Mouse (Mus musculus) embryonic facial prominence, embryonic 11.5 days (tissue): Measurements from ENCODE around the gene Tmem164. TPM values are rescaled to one million over a fixed set of nuclear protein-coding genes. Genes with fewer than 3 reads are reported as not detected.

Source experiments
- ATAC-seq: fragments of 200-750 bp; cut with Nextera tagmentation; replicated peaks from 2 replicates; pipeline ENCODE4 v1.8.0; 2017; ENCODE audit warnings: low read depth; ENCODE audit not compliant: insufficient number of reproducible peaks, low FRiP score, low TSS enrichment
- DNase-seq: peaks from one replicate; pipeline ENCODE4 v3.0.0-alpha.2; 2015; ENCODE audit warnings: low spot score
- H3K27ac ChIP-seq: fragments of 300-500 bp; sonication (generic); replicated peaks from 2 replicates; pipeline ENCODE4 v1.5.1; 2014; ENCODE audit warnings: mild to moderate bottlenecking, low read depth, low read length, control low read depth
- H3K27me3 ChIP-seq: fragments of 300-500 bp; sonication (generic); 2 replicates; pipeline ENCODE4 v1.6.1; 2014; ENCODE audit warnings: mild to moderate bottlenecking, low read length, moderate library complexity, mixed read lengths; ENCODE audit not compliant: control insufficient read depth, insufficient read depth
- H3K36me3 ChIP-seq: fragments of 300-500 bp; sonication (generic); replicated peaks from 2 replicates; pipeline ENCODE4 v1.6.1; 2014; ENCODE audit warnings: low read depth, mild to moderate bottlenecking, low read length, moderate library complexity, mixed read lengths; ENCODE audit not compliant: control insufficient read depth, insufficient read depth
- H3K4me1 ChIP-seq: fragments of 300-500 bp; sonication (generic); 2 replicates; pipeline ENCODE4 v1.6.1; 2014; ENCODE audit warnings: low read length, mixed read lengths; ENCODE audit not compliant: control insufficient read depth, insufficient read depth
- H3K4me2 ChIP-seq: fragments of 300-500 bp; sonication (generic); 2 replicates; pipeline ENCODE4 v1.6.1; 2014; ENCODE audit warnings: low read depth, mild to moderate bottlenecking, control low read depth, low read length, moderate library complexity
- H3K4me3 ChIP-seq: fragments of 300-500 bp; sonication (generic); 2 replicates; pipeline ENCODE4 v1.5.1; 2014; ENCODE audit warnings: low read depth, low read length, control low read depth
- H3K9ac ChIP-seq: fragments of 300-500 bp; sonication (generic); replicated peaks from 2 replicates; pipeline ENCODE4 v1.6.1; 2014; ENCODE audit warnings: mild to moderate bottlenecking, control low read depth, low read length
- H3K9me3 ChIP-seq: fragments of 300-500 bp; sonication (generic); replicated peaks from 2 replicates; pipeline ENCODE4 v1.6.1; 2016; ENCODE audit warnings: mild to moderate bottlenecking, low read length, inconsistent platforms, mixed read lengths; ENCODE audit not compliant: control insufficient read depth
- WGBS: fragments of 180-500 bp; shearing (Covaris S2); extraction: QIAGEN DNeasy Blood & Tissue Kit; methylation state at CpG from one replicate; pipeline ENCODE4 v1.1.7; 2014; 5-methylcytosine and 5-hydroxymethylcytosine counted together
- polyA plus RNA-seq: library from polyadenylated mRNA; unstranded; fragments of >200 nt; fragmentation: Nextera tagmentation; extraction: Ambion mirVana; gene quantifications from 2 replicates; pipeline ENCODE4 v1.2.1, GENCODE M21; 2014

Tmem164 gene
- polyA plus RNA-seq, 1 experiment from 2014 or later, result 41.1 TPM

DNA sequence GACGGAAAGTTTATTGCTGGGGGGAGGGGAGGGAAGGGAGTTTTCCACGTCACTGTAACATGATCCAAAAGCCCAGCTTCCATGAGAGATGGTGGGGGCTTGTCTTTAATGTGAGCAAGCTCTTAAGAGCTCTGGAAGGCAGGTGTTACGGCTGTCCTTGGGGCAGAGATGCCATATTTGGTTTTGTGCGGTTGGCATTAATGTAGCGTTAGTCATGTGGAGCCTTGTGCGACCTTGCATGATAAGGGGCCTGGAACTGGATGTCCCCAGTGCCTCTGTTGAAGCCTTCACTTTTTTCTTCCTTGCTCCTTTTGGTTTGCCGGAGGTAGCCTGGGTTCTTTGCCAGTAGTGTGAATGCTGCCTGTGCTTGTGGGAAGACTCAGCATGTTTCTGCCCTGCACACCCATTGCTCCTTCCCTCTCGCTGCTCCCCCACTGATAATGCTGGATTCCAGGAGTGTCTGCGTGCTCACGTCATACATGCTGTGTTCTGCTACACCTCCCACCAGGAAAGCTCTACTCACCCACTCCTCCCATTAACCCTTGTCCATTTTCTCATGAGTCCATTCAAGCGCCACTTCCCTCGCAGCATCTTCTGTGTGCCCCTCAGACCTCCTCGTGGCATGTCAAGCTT lies 152.1 kb downstream of the Tmem164 start:
- Histone ChIP-seq H3K36me3 (no peaks in the 10 kb centered on the region), H3K9me3 (no peaks in the 10 kb centered on the region), H3K9ac (no peak overlapping the region), H3K4me3 (no peak overlapping the region), H3K27me3 (no peaks in the 10 kb centered on the region), H3K4me2 (no peak overlapping the region), H3K4me1 (no peaks in the 10 kb centered on the region), H3K27ac (no peak overlapping the region)
- no peak for DNase-seq
- ATAC-seq, result no peak
- WGBS, result 81% methylated on average over 13 of the region's 13 CpGs

DNA sequence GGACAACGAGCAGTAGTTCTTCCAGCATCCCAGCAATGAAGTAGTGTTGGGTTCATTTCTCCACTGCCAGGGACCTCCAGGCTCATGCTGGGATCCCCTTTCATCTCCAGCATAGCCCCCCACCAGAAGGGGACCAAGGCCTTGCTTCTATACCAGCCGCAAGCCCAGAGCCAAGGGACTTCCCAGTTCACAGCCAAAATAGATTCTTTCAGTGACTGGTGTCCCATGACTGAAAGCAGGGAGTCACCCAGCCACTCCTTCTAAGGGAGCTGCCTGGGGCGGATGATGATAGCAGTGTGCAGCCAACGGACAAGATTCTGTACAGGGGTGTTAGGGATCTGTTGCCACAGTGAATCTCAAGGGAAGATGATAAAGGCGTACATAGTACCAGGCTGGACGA lies 153.6 kb downstream of the Tmem164 start:
- 94% methylated on average over 6 of the region's 6 CpGs for WGBS
- H3K9me3 ChIP-seq, result no peaks in the 10 kb centered on the region

DNA sequence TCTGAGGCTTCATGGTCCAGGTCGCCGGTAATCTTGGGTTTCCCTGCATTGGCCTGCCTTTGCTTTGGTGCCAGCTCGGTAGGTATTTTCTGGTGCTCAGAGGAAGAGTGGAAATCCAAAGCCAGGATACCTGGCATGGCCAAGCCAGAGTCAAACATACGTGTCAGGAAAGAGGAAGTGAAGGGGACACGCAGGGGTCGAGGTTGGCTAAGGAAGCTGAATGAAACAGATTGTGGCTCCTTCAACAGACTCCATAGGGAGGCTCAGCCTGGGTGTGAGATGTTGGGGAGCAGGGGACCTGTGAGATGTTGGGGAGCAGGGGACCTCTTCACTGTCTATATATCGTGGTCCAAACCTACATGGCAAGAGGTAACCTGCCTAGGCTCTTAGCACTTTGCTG lies 155.2 kb downstream of the Tmem164 start:
- no peak overlapping the region for H3K4me2 ChIP-seq
- WGBS, result 98% methylated on average over 7 of the region's 7 CpGs
- H3K4me3 ChIP-seq, result no peak overlapping the region
- DNase-seq (no peak), ATAC-seq (no peak; the same call in 1 of the 2 replicates)
- no peak overlapping the region for H3K9ac ChIP-seq
- no peaks in the 10 kb centered on the region for H3K9me3 ChIP-seq
- no peaks in the 10 kb centered on the region for H3K36me3 ChIP-seq
- no peak overlapping the region for H3K27ac ChIP-seq
- no peaks in the 10 kb centered on the region for H3K4me1 ChIP-seq
- H3K27me3 ChIP-seq, result no peaks in the 10 kb centered on the region

More for the DNA sequence above, 153.6 kb downstream of the Tmem164 start:
- Histone ChIP-seq H3K27ac (no peak overlapping the region), H3K4me3 (no peak overlapping the region), H3K27me3 (no peaks in the 10 kb centered on the region), H3K4me2 (no peak overlapping the region), H3K9ac (no peak overlapping the region), H3K4me1 (no peaks in the 10 kb centered on the region), H3K36me3 (no peaks in the 10 kb centered on the region)
- no peak for DNase-seq
- no peak for ATAC-seq

DNA sequence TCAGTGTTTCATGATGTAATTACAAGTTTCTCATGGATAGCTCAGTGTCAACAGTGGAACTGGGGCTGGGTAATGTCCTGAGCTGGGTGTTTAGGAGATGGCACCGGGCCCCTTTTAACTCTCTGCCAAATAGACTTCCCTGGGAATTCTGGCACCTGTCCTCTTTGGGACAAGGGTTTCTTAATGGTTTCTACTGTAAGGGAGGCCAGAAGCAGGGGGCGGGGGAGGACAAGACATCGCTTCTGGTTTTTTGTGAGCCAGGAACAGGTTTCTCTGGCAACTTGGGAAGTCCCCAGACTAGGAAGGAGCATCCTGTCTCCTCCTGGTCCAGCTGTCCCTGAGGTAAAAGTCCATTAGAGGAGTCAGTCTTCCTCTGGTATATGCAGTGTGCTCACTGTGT lies 156.1 kb downstream of the Tmem164 start:
- Histone ChIP-seq H3K9me3 (no peaks in the 10 kb centered on the region), H3K4me3 (no peak overlapping the region), H3K4me1 (no peaks in the 10 kb centered on the region), H3K9ac (no peak overlapping the region), H3K36me3 (no peaks in the 10 kb centered on the region), H3K4me2 (no peak overlapping the region), H3K27ac (no peak overlapping the region), H3K27me3 (no peaks in the 10 kb centered on the region)
- ATAC-seq (no peak), DNase-seq (no peak)
- WGBS, result 93% methylated on average over 3 of the region's 3 CpGs

DNA sequence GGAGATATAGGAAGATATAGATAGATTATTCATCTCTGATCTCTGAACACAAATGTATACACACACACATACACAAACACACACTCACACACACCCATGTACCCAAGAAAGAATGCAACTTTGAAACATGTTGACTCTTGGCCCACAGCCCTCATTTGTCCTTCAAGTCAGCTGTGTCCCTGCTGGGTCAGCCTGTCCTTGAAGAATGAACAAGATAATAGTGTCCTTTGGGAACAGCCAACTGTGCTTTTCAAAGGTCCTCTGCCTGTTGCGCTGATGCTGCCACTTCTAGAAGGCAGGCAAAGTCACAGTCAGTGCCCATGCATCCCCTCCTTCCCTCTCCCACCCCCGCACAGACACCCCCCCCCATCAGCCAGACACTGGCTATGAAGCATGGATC lies 157.6 kb downstream of the Tmem164 start:
- H3K9ac ChIP-seq, result no peak overlapping the region
- DNase-seq (no peak), ATAC-seq (no peak)
- H3K27me3 ChIP-seq, result no peaks in the 10 kb centered on the region
- H3K4me2 ChIP-seq, result no peak overlapping the region
- WGBS, result 65% methylated on average over 2 of the region's 2 CpGs
- H3K4me3 ChIP-seq, result no peak overlapping the region
- H3K36me3 ChIP-seq, result no peaks in the 10 kb centered on the region
- H3K9me3 ChIP-seq, result no peaks in the 10 kb centered on the region
- H3K4me1 ChIP-seq, result no peaks in the 10 kb centered on the region
- no peak overlapping the region for H3K27ac ChIP-seq

DNA sequence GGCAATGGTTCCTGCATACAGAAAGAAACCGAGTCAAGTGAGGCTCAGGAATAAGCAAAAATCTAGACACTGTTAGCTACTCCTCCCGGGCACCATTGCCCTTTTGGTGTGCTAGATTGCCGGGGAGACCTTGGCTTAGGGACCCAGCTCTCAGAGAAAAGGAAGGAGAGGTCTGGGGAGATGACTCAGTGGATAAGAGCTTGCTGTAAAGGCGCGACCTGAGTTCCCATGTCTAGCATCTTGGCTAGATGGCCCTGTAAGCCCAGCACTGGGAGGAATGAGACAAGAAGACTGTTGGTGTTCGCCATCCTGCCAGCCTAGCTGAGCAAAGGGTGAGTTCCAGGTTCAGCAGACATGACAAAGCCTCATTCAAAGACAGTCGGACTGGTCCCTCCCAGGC lies 158.2 kb downstream of the Tmem164 start:
- ATAC-seq (no peak), DNase-seq (no peak)
- Histone ChIP-seq H3K27ac (no peak overlapping the region), H3K9ac (no peak overlapping the region), H3K4me3 (no peak overlapping the region), H3K27me3 (no peaks in the 10 kb centered on the region), H3K4me1 (no peaks in the 10 kb centered on the region), H3K36me3 (no peaks in the 10 kb centered on the region), H3K4me2 (no peak overlapping the region), H3K9me3 (no peaks in the 10 kb centered on the region)
- 90% methylated on average over 7 of the region's 7 CpGs for WGBS

DNA sequence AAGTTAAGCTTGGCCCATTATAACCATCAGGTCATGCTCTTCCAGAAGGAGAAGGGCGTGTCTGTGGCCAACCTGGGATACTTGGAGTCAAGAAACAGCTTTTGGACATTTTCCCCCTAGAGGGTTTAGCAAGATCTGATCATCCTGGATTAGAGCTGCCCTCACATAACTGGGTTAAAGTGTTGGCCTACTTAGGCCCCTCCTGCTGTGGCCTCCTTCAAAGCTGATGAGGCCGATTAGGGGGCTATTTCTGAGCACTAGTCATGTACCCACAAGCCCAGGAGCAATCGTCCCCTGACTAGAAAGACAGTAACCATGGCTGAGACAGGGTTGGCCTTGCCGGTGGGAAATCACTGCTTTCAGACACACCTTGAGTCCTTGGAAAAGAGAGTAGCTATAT lies 160.7 kb downstream of the Tmem164 start:
- 76% methylated on average over 4 of the region's 4 CpGs for WGBS
- H3K36me3 ChIP-seq, result no peaks in the 10 kb centered on the region
- no peak overlapping the region for H3K27ac ChIP-seq
- no peaks in the 10 kb centered on the region for H3K27me3 ChIP-seq
- no peak overlapping the region for H3K4me3 ChIP-seq
- H3K4me2 ChIP-seq, result no peak overlapping the region
- no peaks in the 10 kb centered on the region for H3K9me3 ChIP-seq
- DNase-seq (no peak), ATAC-seq (no peak)
- H3K4me1 ChIP-seq, result no peaks in the 10 kb centered on the region
- no peak overlapping the region for H3K9ac ChIP-seq

DNA sequence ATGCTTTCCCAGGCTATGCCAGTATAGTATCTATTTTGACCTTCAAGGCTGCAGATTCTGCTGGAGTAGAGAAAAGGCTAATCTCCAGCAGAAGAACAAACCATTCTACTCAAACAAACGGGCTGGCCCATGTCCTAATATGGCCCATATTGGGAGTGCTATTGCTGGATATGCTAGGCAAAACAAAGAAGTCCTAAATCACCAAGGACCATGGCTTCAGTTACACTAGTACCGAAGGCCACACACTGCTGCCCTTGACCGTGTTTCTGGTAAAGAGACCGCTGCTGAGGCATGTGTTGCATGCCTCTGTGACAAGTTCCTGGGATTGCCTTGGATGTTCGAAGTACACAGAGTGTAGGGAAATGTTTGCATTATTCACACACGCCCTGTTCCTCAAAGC lies 165.1 kb downstream of the Tmem164 start:
- ATAC-seq (no peak), DNase-seq (no peak)
- Histone ChIP-seq H3K27me3 (no peaks in the 10 kb centered on the region), H3K4me1 (no peaks in the 10 kb centered on the region), H3K27ac (no peak overlapping the region), H3K4me2 (no peak overlapping the region), H3K36me3 (no peaks in the 10 kb centered on the region), H3K9me3 (no peaks in the 10 kb centered on the region), H3K4me3 (no peak overlapping the region), H3K9ac (no peak overlapping the region)
- WGBS, result 85% methylated on average over 6 of the region's 6 CpGs
